Mouse (Mus musculus): ENCODE measurements around the gene Pfkm. TPM values are rescaled to one million over a fixed set of nuclear protein-coding genes. Genes with fewer than 3 reads are reported as not detected.
A peak's percentile ranks its signal among the peaks of the same experiment; 100 is the strongest.

Pfkm gene
- total RNA-seq, 2 experiments from 2014 or later, result 867 to 1,020 TPM

GRCm38 (mm10) chr15:98139763-98140162 is 47.4 kb downstream of the Pfkm start:
- no peak for DNase-seq

DNA sequence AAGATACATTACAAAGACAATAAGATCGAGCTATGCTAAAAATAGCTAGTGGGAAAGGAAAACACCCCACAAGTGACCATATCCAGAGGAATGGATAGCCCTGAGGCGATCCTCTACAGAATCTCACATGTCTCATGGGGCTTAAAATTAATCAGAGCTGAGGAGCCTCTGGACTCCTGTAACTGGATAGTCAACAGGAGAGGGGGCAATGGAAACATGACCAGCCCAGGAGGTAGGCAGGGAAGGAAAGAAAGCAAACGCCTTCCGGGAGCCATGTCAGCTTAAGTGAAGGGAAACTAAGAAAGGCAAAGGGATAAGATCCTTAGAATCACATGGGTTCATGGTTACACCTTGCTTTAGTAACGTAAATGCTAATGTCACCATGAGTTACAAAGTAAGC is 48.4 kb downstream of the Pfkm start:
- no peak for DNase-seq

GRCm38 (mm10) chr15:98142515-98142914 is 50.1 kb downstream of the Pfkm start:
- no peak for DNase-seq

GRCm38 (mm10) chr15:98144861-98145507 is 52.6 kb downstream of the Pfkm start:
- no peak for DNase-seq

GRCm38 (mm10) chr15:98145559-98146181 is 53.3 kb downstream of the Pfkm start:
- peak; percentile 94 to 95 for DNase-seq

DNA sequence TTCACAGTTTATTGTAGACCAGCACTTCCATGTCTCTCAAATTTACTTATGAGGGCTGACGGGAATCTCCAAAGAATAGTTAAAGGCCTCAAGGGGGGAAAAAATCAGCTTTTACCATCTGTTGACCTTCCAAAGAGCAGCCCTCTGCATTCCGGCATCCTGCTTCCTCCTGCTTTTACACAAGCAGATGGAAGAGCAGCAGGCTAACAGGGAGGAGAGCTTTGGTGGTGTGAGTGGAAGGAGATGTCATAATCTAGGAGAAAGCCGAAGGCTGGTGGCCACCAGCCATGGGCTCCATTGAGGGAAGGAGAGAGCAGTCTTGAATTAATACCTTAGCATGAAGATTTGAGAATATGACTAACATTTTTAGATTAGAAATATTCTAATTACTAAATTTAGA is 56.0 kb downstream of the Pfkm start:
- no peak for DNase-seq

- DNase-seq, result peak; percentile 68 to 79
Measured at GRCm38 (mm10) chr15:98149166-98149602, 56.8 kb downstream of the Pfkm start.

- no peak for DNase-seq
Measured at GRCm38 (mm10) chr15:98152916-98153315, 60.5 kb downstream of the Pfkm start.

DNA sequence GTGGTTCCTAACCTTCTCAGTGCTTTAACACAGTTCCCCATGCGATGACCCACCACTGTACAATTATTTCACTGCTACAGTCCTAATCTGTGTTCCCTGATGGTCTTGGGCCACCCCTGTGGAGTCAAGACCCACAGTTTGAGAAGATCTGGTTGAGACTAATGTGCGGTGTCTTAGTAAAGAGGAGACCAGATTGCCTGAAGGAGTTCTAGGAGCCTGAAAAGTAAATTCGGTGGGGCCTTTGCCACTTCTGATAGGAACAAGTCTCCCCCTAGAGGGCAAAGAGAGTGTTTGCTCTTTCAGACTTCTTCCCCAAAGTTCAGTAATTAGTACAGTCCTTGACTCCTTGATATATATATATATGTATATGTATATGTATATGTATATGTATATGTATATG is 61.2 kb downstream of the Pfkm start:
- peak in 1 of 2 experiments; percentile 63 for DNase-seq

- DNase-seq, result no peak
Measured at GRCm38 (mm10) chr15:98154146-98154545, 61.8 kb downstream of the Pfkm start.

DNA sequence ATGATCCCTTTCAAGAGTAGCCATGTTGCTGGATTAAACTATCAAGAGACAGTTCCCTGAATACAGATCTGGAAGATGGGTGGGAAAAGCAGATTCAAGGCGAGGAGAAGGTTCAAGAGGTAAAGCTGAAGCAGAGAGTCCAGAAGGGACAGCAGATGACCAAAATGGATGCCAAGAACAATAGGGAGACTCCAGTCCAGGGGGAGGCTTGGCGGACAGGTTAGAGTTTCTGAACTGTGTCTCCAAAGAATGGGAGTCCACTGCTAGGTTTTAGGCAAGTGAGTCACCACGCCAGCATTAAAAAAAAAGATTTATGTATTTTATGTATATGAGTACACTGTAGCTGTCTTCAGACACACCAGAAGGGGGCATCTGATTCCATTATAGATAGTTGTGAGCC is 62.2 kb downstream of the Pfkm start:
- DNase-seq, result no peak

GRCm38 (mm10) chr15:98155272-98155671 is 62.9 kb downstream of the Pfkm start:
- no peak for DNase-seq

- DNase-seq, result no peak
Measured at GRCm38 (mm10) chr15:98155944-98156343, 63.6 kb downstream of the Pfkm start.

DNA sequence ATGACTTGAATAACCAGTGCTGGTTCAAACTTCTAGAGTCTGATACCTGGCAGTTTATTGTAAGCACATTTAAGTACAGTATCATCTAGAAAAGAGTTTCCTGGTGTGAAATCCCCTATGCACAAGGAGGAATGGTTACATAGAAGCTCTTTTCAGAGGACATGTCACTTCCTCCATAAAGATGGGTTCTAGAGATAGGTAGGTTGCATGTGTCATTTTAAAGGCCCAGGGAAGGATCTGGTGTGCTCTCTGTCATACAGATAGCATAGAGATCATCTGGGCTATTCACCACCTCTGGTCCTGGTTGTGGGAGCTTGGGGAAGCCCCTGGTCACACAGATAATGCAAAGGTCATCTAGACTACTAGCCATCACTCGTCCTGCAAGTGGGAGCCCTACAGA is 64.9 kb downstream of the Pfkm start:
- DNase-seq, result no peak

DNA sequence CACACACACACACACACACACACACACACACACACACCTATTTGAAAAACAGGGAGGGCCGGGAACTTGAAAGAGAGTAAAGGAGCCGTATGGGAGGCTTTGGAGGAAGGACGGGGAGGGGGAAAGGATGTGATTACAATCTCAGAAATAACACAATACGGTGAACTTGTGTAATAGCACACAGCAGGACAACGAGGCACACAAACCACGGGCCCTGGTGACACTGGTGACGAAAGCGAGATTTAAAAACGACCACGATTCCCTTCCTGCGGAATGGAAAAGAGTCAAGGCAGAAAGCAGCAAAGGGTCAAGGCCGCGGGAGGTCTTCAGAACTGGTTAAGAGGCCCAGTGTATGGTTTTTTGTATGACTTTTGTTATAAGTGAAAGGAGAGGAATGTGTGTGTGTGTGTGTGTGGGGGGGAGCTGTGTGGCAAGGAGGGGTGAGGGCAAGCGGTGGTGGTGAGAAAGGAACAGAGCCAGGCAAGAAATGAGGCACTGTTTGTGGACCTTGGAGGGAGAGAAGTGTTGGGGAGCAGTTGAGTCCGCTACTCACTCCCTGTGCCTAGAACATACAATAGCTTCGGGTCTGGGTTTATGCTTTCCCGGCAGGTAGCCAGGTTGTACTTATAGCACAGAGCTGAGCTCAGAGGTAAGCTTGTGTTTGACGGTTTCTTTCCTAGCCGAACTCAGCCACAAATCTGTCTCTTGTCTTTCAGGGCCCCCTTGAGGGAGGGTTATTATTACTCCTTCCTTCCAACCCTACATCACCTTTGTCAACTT is 68.8 kb downstream of the Pfkm start:
- DNase-seq, result no peak

DNA sequence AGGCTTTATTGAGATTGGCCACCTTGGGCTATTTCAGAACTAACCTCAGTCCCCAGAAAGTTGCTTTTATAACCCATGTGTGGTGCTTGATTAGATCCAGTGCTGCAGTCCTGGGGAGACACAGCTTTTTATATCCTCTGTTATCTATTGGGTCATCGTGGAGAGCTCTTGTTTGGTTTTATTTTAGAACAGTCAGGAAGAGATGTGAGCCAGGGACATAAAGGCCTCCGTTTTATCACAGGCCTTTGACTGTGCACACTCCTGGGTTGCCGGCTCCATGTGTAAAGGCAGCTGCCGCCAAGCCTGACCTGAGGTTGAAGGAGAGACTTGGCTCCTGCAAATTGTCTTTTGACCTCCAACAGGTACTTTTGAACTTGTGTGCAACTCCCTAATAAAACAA is 70.2 kb downstream of the Pfkm start:
- DNase-seq, result peak in 1 of 2 experiments; percentile 49

DNA sequence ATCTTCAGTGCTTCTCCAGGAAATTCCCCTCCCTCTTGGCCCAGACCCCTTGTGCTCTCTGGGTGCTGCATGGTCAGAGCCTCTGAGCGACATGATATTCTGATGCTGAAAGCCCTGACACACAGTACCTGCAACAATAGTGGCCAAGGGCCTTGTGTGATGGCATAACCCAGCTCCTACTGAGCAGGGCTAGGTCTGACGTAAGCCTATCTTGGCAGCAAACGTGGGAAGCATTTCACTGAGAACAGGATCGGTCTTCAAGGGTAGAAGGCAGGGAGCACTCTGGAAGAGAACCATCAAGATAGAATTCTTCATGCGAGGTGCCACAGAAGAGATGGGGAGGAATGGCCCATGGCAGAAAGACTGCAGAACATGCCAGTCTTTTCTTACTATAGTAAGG is 73.1 kb downstream of the Pfkm start, which contains the start of gene Asb8:
Gene Asb8 (minus strand): TSS at position 101 of the 400 bp plus-strand sequence.
- no peak for DNase-seq

DNA sequence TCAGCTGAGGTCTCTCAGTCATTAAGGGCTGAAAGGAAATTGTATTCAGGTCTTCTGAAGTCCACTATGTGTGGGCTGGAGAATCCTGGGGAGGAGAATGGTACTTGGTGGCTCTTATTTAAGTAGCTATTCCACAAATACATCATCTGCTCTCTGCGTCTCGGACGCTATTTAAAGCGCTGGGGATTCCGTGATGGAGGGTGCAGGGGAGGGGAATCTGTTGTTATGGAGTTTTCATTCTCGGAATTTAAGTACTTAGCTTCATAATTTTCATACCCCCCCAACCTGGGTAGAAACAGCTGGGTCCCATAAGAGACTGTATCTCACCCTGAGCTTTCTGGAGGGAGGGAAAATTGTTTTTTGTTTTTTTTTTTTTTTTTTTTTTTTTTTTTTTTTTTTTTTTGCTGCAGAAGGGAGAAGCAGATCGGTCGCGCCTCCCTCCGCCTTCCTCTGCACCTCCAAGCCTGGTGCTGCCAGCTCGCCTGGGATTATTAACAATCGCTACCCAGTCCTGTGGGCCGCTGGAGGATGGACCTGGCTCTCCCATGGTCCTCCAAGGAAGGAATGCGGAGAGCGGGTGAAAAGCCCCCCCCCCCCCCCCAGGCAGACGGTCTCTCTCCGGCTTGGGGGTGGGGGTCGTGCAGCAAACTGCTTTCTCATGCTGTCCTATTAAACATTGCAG is 74.7 kb downstream of the Pfkm start, which contains the start of gene Ccdc184:
Gene Ccdc184 (plus strand): TSS at position 196 of the 682 bp plus-strand sequence.
- no peak for DNase-seq

- DNase-seq, result peak; percentile 76 to 83
Measured at GRCm38 (mm10) chr15:98167645-98168621, 75.5 kb downstream of the Pfkm start.

DNA sequence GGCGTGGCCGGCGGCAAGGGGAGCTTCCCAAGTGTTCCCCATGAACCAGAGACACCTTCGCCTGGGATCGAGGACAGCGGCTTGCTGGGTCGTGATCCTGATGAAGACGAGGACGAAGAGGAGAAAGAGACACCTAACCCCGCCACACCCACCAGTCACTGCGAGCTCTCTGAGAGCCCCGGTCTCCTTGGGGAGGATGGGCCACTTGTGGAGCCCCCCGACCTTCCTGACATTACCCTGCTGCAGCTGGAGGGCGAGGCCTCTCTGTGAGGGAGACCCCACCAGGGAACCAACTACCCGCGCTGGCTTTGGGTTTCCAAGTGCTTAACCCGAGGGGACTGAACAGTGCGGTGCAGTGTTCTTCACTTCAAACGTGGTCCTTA is 76.2 kb downstream of the Pfkm start:
- no peak for DNase-seq

DNA sequence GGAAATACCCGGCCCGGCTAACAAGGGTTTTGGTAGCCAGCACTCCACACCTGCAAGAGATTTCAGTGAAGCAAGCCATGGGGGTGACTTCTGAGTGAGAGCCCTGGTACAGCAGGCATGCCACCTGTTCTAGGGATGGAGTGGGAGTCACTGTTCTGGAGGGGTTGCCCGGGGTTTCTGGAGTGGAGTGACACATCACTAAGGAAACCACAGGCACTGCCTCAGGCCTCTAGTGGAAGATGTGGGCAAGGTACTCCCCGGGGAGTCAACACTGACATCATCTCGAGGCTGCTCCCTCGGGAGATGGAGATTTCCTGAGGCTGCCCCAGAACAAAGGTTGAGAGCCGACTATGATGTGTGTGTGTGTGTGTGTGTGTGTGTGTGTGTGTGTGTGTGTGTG is 78.0 kb downstream of the Pfkm start:
- DNase-seq, result peak in 1 of 2 experiments; percentile 29
